Mouse (Mus musculus): Measurements from ENCODE around the gene Egf. TPM values are rescaled to one million over a fixed set of nuclear protein-coding genes. Genes with fewer than 3 reads are reported as not detected.

The Egf gene
- polyA plus RNA-seq, 1 experiment from 2014 or later, result 1.9 TPM

DNA sequence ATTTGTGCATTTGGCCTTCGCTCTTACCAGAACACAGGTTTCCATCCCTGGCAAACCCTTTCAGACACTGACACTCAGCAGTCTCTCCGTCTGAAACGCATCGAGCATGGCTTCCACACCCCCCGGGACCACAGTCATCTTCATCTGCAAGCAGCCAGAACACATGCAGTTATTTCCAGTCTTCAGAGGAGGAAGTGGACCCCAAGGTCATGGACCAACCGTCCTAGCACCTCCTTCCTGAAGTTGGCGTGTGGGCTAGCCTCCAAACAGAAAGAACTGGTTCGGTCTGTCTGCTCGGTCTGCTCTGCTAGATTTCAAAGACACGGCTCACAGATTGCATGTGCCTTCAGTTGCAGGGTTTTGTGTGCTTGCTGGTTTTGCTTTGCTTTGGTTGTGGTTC lies 57.4 kb downstream of the Egf start:
- no peaks in the 10 kb centered on the region for H3K9me3 ChIP-seq (replicated peaks)
- H3K4me1 ChIP-seq, result no peaks in the 10 kb centered on the region
- no peak overlapping the region for H3K27ac ChIP-seq (replicated peaks)
- no peak overlapping the region for H3K4me3 ChIP-seq
- 95% methylated on average over 10 of the region's 10 CpGs for WGBS
- H3K36me3 ChIP-seq, result no peaks in the 10 kb centered on the region
- H3K27me3 ChIP-seq (ENCODE audit: low read depth, poor library complexity, severe bottlenecking), result no peaks in the 10 kb centered on the region
- DNase-seq (ENCODE audit: low spot score), result no peak

GRCm38 (mm10) chr3:129695943-129696342 lies 59.2 kb downstream of the Egf start:
- H3K27ac ChIP-seq (replicated peaks), result no peak overlapping the region
- no peak overlapping the region for H3K4me3 ChIP-seq
- WGBS, result 88% methylated on average over 8 of the region's 8 CpGs
- no peaks in the 10 kb centered on the region for H3K9me3 ChIP-seq (replicated peaks)
- H3K36me3 ChIP-seq, result no peaks in the 10 kb centered on the region
- no peak for DNase-seq (ENCODE audit: low spot score)
- no peaks in the 10 kb centered on the region for H3K4me1 ChIP-seq
- H3K27me3 ChIP-seq (ENCODE audit: low read depth, poor library complexity, severe bottlenecking), result no peaks in the 10 kb centered on the region

GRCm38 (mm10) chr3:129693581-129693980 lies 61.5 kb downstream of the Egf start:
- H3K27ac ChIP-seq (replicated peaks), result no peak overlapping the region
- DNase-seq (ENCODE audit: low spot score), result no peak
- H3K9me3 ChIP-seq (replicated peaks), result no peaks in the 10 kb centered on the region
- WGBS, result 81% methylated on average over 4 of the region's 4 CpGs
- H3K36me3 ChIP-seq, result no peaks in the 10 kb centered on the region
- no peak overlapping the region for H3K4me3 ChIP-seq
- no peaks in the 10 kb centered on the region for H3K27me3 ChIP-seq (ENCODE audit: low read depth, poor library complexity, severe bottlenecking)
- H3K4me1 ChIP-seq, result no peaks in the 10 kb centered on the region

- DNase-seq (ENCODE audit: low spot score), result no peak
- WGBS, result 57% methylated on average over 16 of the region's 16 CpGs
- H3K27ac ChIP-seq (replicated peaks), result no peak overlapping the region
- no peaks in the 10 kb centered on the region for H3K36me3 ChIP-seq
- no peaks in the 10 kb centered on the region for H3K9me3 ChIP-seq (replicated peaks)
- H3K4me1 ChIP-seq, result no peaks in the 10 kb centered on the region
- no peak overlapping the region for H3K4me3 ChIP-seq
- no peaks in the 10 kb centered on the region for H3K27me3 ChIP-seq (ENCODE audit: low read depth, poor library complexity, severe bottlenecking)
These were observed 62.3 kb downstream of the Egf start for GRCm38 (mm10) chr3:129692816-129693215.

GRCm38 (mm10) chr3:129687429-129687828 lies 67.7 kb downstream of the Egf start:
- Histone ChIP-seq H3K27ac (replicated peaks) (no peak overlapping the region), H3K36me3 (no peaks in the 10 kb centered on the region), H3K4me1 (no peaks in the 10 kb centered on the region), H3K27me3 (ENCODE audit: low read depth, poor library complexity, severe bottlenecking) (no peaks in the 10 kb centered on the region), H3K4me3 (no peak overlapping the region), H3K9me3 (replicated peaks) (no peaks in the 10 kb centered on the region)
- 72% methylated on average over 5 of the region's 5 CpGs for WGBS
- DNase-seq (ENCODE audit: low spot score), result no peak

- WGBS, result 56% methylated on average over 8 of the region's 8 CpGs
- DNase-seq (ENCODE audit: low spot score), result peak; percentile 40
- Histone ChIP-seq H3K4me1 (no peaks in the 10 kb centered on the region), H3K4me3 (no peak overlapping the region), H3K36me3 (no peaks in the 10 kb centered on the region), H3K9me3 (replicated peaks) (no peaks in the 10 kb centered on the region), H3K27ac (replicated peaks) (no peak overlapping the region), H3K27me3 (ENCODE audit: low read depth, poor library complexity, severe bottlenecking) (no peaks in the 10 kb centered on the region)
These were observed 68.3 kb downstream of the Egf start for GRCm38 (mm10) chr3:129686698-129687333.

DNA sequence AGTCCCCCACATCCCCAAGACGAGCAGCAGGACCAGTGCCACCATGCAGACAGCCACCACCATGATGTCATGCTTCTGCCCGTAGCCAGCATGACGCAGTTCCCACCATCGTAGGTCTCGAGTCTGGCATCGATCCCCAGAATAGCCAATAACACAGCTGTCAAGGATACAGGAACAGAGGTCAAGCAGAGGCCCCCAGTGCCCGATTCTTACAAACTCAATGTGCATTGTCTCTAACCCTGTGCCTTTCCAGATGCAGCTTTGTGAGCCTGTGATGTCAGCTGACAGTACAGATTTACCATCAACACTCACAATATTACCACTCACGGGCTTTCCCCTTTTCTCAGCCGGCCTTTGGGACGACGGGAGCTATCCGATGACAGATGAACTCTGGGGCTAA lies 68.9 kb downstream of the Egf start:
- no peak overlapping the region for H3K4me3 ChIP-seq
- H3K27me3 ChIP-seq (ENCODE audit: low read depth, poor library complexity, severe bottlenecking), result no peaks in the 10 kb centered on the region
- no peaks in the 10 kb centered on the region for H3K36me3 ChIP-seq
- DNase-seq (ENCODE audit: low spot score), result no peak
- no peaks in the 10 kb centered on the region for H3K9me3 ChIP-seq (replicated peaks)
- WGBS, result 90% methylated on average over 12 of the region's 12 CpGs
- H3K27ac ChIP-seq (replicated peaks), result no peak overlapping the region
- H3K4me1 ChIP-seq, result no peaks in the 10 kb centered on the region

- Histone ChIP-seq H3K36me3 (no peaks in the 10 kb centered on the region), H3K4me3 (no peak overlapping the region), H3K27ac (replicated peaks) (no peak overlapping the region), H3K4me1 (no peaks in the 10 kb centered on the region), H3K9me3 (replicated peaks) (no peaks in the 10 kb centered on the region), H3K27me3 (ENCODE audit: low read depth, poor library complexity, severe bottlenecking) (no peaks in the 10 kb centered on the region)
- DNase-seq (ENCODE audit: low spot score), result no peak
- 89% methylated on average over 10 of the region's 10 CpGs for WGBS
These were observed 71.9 kb downstream of the Egf start for GRCm38 (mm10) chr3:129683060-129683679.

DNA sequence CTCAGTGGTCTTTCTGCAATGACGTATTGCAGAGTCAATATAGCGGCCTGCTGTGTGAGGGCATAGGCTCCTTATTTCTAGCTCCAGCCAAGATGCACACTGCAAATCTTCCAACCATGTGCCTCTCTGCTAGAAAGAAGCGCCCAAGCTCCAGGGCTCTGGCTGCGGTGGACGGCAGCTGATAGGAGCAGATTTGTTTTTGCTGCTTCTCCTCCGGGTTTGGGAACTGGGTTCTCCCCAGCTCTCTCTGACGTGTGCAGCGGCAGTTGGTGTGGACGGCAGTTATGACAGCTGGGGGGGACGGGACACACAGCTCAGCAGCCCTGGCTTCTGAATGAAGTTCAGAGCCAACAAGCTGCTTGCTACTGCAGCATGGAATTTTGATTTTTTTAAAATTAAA lies 72.7 kb downstream of the Egf start:
- 89% methylated on average over 10 of the region's 10 CpGs for WGBS
- Histone ChIP-seq H3K27ac (replicated peaks) (no peak overlapping the region), H3K4me1 (no peaks in the 10 kb centered on the region), H3K9me3 (replicated peaks) (no peaks in the 10 kb centered on the region), H3K36me3 (no peaks in the 10 kb centered on the region), H3K4me3 (no peak overlapping the region), H3K27me3 (ENCODE audit: low read depth, poor library complexity, severe bottlenecking) (no peaks in the 10 kb centered on the region)
- DNase-seq (ENCODE audit: low spot score), result no peak

GRCm38 (mm10) chr3:129681841-129682240 lies 73.3 kb downstream of the Egf start:
- no peak for DNase-seq (ENCODE audit: low spot score)
- Histone ChIP-seq H3K27me3 (ENCODE audit: low read depth, poor library complexity, severe bottlenecking) (no peaks in the 10 kb centered on the region), H3K4me1 (no peaks in the 10 kb centered on the region), H3K27ac (replicated peaks) (no peak overlapping the region), H3K4me3 (no peak overlapping the region), H3K9me3 (replicated peaks) (no peaks in the 10 kb centered on the region), H3K36me3 (no peaks in the 10 kb centered on the region)
- WGBS, result 91% methylated on average over 4 of the region's 4 CpGs

GRCm38 (mm10) chr3:129680258-129680657 lies 74.9 kb downstream of the Egf start:
- WGBS, result 79% methylated on average over 5 of the region's 5 CpGs
- no peaks in the 10 kb centered on the region for H3K27me3 ChIP-seq (ENCODE audit: low read depth, poor library complexity, severe bottlenecking)

DNA sequence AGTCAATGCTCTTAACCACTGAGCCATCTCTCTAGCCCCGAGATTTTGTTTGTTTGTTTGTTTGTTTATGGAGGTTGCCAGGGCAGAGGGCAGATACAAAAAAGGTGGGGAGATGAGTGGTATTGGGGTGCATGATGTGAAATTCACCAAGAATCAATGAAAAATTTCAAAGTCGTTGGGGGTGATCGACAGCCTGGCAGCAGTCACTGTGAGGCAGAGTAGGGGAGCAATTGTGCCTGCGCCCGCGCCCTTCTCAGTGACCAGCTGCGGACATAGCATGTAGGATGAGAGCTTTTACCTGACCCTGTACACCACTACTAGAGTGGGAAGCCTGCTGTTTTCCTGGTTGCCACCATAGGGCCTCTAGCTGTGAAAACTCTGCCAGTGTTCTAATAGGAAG lies 79.2 kb downstream of the Egf start:
- Histone ChIP-seq H3K27ac (replicated peaks) (no peak overlapping the region), H3K27me3 (ENCODE audit: low read depth, poor library complexity, severe bottlenecking) (no peaks in the 10 kb centered on the region), H3K4me3 (no peak overlapping the region), H3K36me3 (no peaks in the 10 kb centered on the region), H3K4me1 (no peaks in the 10 kb centered on the region), H3K9me3 (replicated peaks) (no peaks in the 10 kb centered on the region)
- 94% methylated on average over 7 of the region's 7 CpGs for WGBS
- no peak for DNase-seq (ENCODE audit: low spot score)

More at GRCm38 (mm10) chr3:129680258-129680657, 74.9 kb downstream of the Egf start:
- Histone ChIP-seq H3K4me3 (no peak overlapping the region), H3K9me3 (replicated peaks) (no peaks in the 10 kb centered on the region), H3K4me1 (no peaks in the 10 kb centered on the region), H3K27ac (replicated peaks) (no peak overlapping the region), H3K36me3 (no peaks in the 10 kb centered on the region)
- DNase-seq (ENCODE audit: low spot score), result no peak

- H3K27ac ChIP-seq (replicated peaks), result no peak overlapping the region
- 90% methylated on average over 1 of the region's 2 CpGs for WGBS
- H3K4me3 ChIP-seq, result no peak overlapping the region
- H3K27me3 ChIP-seq (ENCODE audit: low read depth, poor library complexity, severe bottlenecking), result no peaks in the 10 kb centered on the region
- DNase-seq (ENCODE audit: low spot score), result no peak
- H3K4me1 ChIP-seq, result no peaks in the 10 kb centered on the region
- H3K36me3 ChIP-seq, result no peaks in the 10 kb centered on the region
- H3K9me3 ChIP-seq (replicated peaks), result no peaks in the 10 kb centered on the region; the same call in 1 of the 2 replicates
These were observed 91.2 kb downstream of the Egf start for GRCm38 (mm10) chr3:129663906-129664305.

Measured in midbrain, embryonic 10.5 days (tissue).